Mouse (Mus musculus) stomach, embryonic 14.5 days (tissue): Measurements from ENCODE around the gene Zbtb48. TPM values are rescaled to one million over a fixed set of nuclear protein-coding genes. Genes with fewer than 3 reads are reported as not detected.
A peak's percentile ranks its signal among the peaks of the same experiment; 100 is the strongest.

Experiments
- ATAC-seq: fragments of 200-750 bp; cut with Nextera tagmentation; 2 replicates; pipeline ENCODE4 v1.8.0; 2017; ENCODE audit warnings: low read depth, moderate TSS enrichment; ENCODE audit not compliant: insufficient number of reproducible peaks, insufficient read depth, low FRiP score
- H3K27ac ChIP-seq: fragments of 300-500 bp; sonication (generic); 2 replicates; pipeline ENCODE4 v1.5.1; 2014; ENCODE audit warnings: mild to moderate bottlenecking, low read length, moderate library complexity, mixed read lengths
- H3K27me3 ChIP-seq: fragments of 300-500 bp; sonication (generic); 2 replicates; pipeline ENCODE4 v1.6.1; 2014; ENCODE audit warnings: low read length, control low read depth, mixed read lengths; ENCODE audit not compliant: control insufficient read depth, insufficient read depth
- H3K36me3 ChIP-seq: fragments of 300-500 bp; sonication (generic); 2 replicates; pipeline ENCODE4 v1.6.1; 2014; ENCODE audit warnings: mild to moderate bottlenecking, control low read depth, low read length, moderate library complexity, mixed read lengths; ENCODE audit not compliant: control insufficient read depth, insufficient read depth
- H3K4me1 ChIP-seq: fragments of 300-500 bp; sonication (generic); 2 replicates; pipeline ENCODE4 v1.6.1; 2014; ENCODE audit warnings: low read length, control low read depth, mixed read lengths; ENCODE audit not compliant: control insufficient read depth, insufficient read depth
- H3K4me2 ChIP-seq: fragments of 300-500 bp; sonication (generic); replicated peaks from 2 replicates; pipeline ENCODE4 v1.6.1; 2014; ENCODE audit warnings: low read depth, low read length, control low read depth
- H3K4me3 ChIP-seq: fragments of 300-500 bp; sonication (generic); 2 replicates; pipeline ENCODE4 v1.5.1; 2014; ENCODE audit warnings: low read depth, low read length, control low read depth
- H3K9ac ChIP-seq: fragments of 300-500 bp; sonication (generic); replicated peaks from 2 replicates; pipeline ENCODE4 v1.6.1; 2014; ENCODE audit warnings: low read depth, mild to moderate bottlenecking, control low read depth, low read length, moderate library complexity, mixed read lengths
- H3K9me3 ChIP-seq: fragments of 300-500 bp; sonication (generic); 2 replicates; pipeline ENCODE4 v1.6.1; 2016; ENCODE audit warnings: low read depth, low read length, control low read depth; ENCODE audit not compliant: control insufficient read depth
- WGBS: fragments of 180-500 bp; shearing (Covaris S2); extraction: QIAGEN DNeasy Blood & Tissue Kit; methylation state at CpG from one replicate; pipeline ENCODE4 v1.1.7; 2014; 5-methylcytosine and 5-hydroxymethylcytosine counted together
- polyA plus RNA-seq: library from polyadenylated mRNA; unstranded; fragments of >200 nt; fragmentation: Nextera tagmentation; extraction: Ambion mirVana; gene quantifications from 2 replicates; pipeline ENCODE4 v1.2.1, GENCODE M21; 2014

Zbtb48 gene
- polyA plus RNA-seq, result 18.0 and 21.8 TPM in 2 replicates

- Histone ChIP-seq H3K9me3 (no peaks in the 10 kb centered on the region), H3K4me2 (peak within 1 kb of the TSS; percentile 86), H3K27me3 (no peaks in the 10 kb centered on the region), H3K4me1 (peaks cover 24% of the 10 kb centered on the region), H3K27ac (0 out of 2 replicates have a peak within 1 kb of the TSS, but pooled peaks have one; percentile 56), H3K9ac (peak within 1 kb of the TSS; percentile 59), H3K4me3 (peak within 1 kb of the TSS; percentile 63), H3K36me3 (peaks cover 9% of the 10 kb centered on the region)
- peak; percentile 97 for ATAC-seq
- under 1% methylated on average over 35 of the region's 35 CpGs for WGBS
These were observed at the start of gene Zbtb48 for GRCm38 (mm10) chr4:152027524-152027923. TSS of gene Zbtb48 (minus strand) at chr4:152027671.

GRCm38 (mm10) chr4:152077191-152077590 is 49.7 kb upstream of the Zbtb48 start:
- 85% methylated on average over 9 of the region's 9 CpGs for WGBS
- no peak overlapping the region for H3K9ac ChIP-seq
- H3K4me1 ChIP-seq, result peaks cover 3% of the 10 kb centered on the region; the same call in 1 of the 2 replicates

GRCm38 (mm10) chr4:152074548-152074947 is 47.1 kb upstream of the Zbtb48 start:
- H3K4me3 ChIP-seq, result no peak overlapping the region
- H3K4me1 ChIP-seq, result peaks cover 7% of the 10 kb centered on the region; the same call in 1 of the 2 replicates
- H3K27ac ChIP-seq, result no peak overlapping the region
- no peak overlapping the region for H3K4me2 ChIP-seq
- ATAC-seq, result no peak
- H3K9me3 ChIP-seq, result no peaks in the 10 kb centered on the region
- H3K36me3 ChIP-seq, result no peaks in the 10 kb centered on the region
- H3K27me3 ChIP-seq, result no peaks in the 10 kb centered on the region
- H3K9ac ChIP-seq, result no peak overlapping the region
- WGBS, result 84% methylated on average over 9 of the region's 9 CpGs

More at GRCm38 (mm10) chr4:152077191-152077590, 49.7 kb upstream of the Zbtb48 start:
- Histone ChIP-seq H3K9me3 (no peaks in the 10 kb centered on the region), H3K27ac (no peak overlapping the region), H3K4me2 (no peak overlapping the region), H3K27me3 (no peaks in the 10 kb centered on the region), H3K36me3 (no peaks in the 10 kb centered on the region), H3K4me3 (no peak overlapping the region)
- ATAC-seq, result no peak

- WGBS, result 78% methylated on average over 6 of the region's 6 CpGs
- no peak overlapping the region for H3K27ac ChIP-seq
- H3K27me3 ChIP-seq, result no peaks in the 10 kb centered on the region
- peaks cover 7% of the 10 kb centered on the region; the same call in 1 of the 2 replicates for H3K4me1 ChIP-seq
- H3K4me2 ChIP-seq, result no peak overlapping the region
- no peaks in the 10 kb centered on the region for H3K36me3 ChIP-seq
- no peaks in the 10 kb centered on the region for H3K9me3 ChIP-seq
- H3K9ac ChIP-seq, result no peak overlapping the region
- no peak for ATAC-seq
- no peak overlapping the region for H3K4me3 ChIP-seq
These were observed 46.2 kb upstream of the Zbtb48 start for GRCm38 (mm10) chr4:152073715-152074114.

GRCm38 (mm10) chr4:152072655-152073054 is 45.2 kb upstream of the Zbtb48 start:
- no peak overlapping the region for H3K9ac ChIP-seq
- 76% methylated on average over 10 of the region's 10 CpGs for WGBS

GRCm38 (mm10) chr4:152072121-152072601 is 44.7 kb upstream of the Zbtb48 start, which contains the start of gene Plekhg5:
TSS of gene Plekhg5 (plus strand) at chr4:152072498.
- H3K27ac ChIP-seq, result no peak within 1 kb of the TSS
- H3K9ac ChIP-seq, result no peak within 1 kb of the TSS
- no peak within 1 kb of the TSS for H3K4me2 ChIP-seq
- H3K4me1 ChIP-seq, result peaks cover 7% of the 10 kb centered on the region; the same call in 1 of the 2 replicates
- no peak within 1 kb of the TSS for H3K4me3 ChIP-seq
- WGBS, result 63% methylated on average over 10 of the region's 10 CpGs
- H3K36me3 ChIP-seq, result no peaks in the 10 kb centered on the region
- ATAC-seq, result no peak
- H3K27me3 ChIP-seq, result no peaks in the 10 kb centered on the region
- H3K9me3 ChIP-seq, result no peaks in the 10 kb centered on the region

More at GRCm38 (mm10) chr4:152072655-152073054, 45.2 kb upstream of the Zbtb48 start:
- Histone ChIP-seq H3K4me3 (no peak overlapping the region), H3K9me3 (no peaks in the 10 kb centered on the region), H3K4me1 (peaks cover 7% of the 10 kb centered on the region; the same call in 1 of the 2 replicates), H3K27ac (no peak overlapping the region), H3K36me3 (no peaks in the 10 kb centered on the region), H3K27me3 (no peaks in the 10 kb centered on the region), H3K4me2 (no peak overlapping the region)
- no peak for ATAC-seq

GRCm38 (mm10) chr4:152070494-152071396 is 43.3 kb upstream of the Zbtb48 start:
- Histone ChIP-seq H3K9ac (no peak overlapping the region), H3K27ac (no peak overlapping the region), H3K27me3 (no peaks in the 10 kb centered on the region), H3K4me2 (no peak overlapping the region), H3K4me1 (peaks cover 7% of the 10 kb centered on the region; the same call in 1 of the 2 replicates), H3K4me3 (no peak overlapping the region), H3K36me3 (no peaks in the 10 kb centered on the region), H3K9me3 (no peaks in the 10 kb centered on the region)
- ATAC-seq, result no peak
- 73% methylated on average over 11 of the region's 11 CpGs for WGBS

GRCm38 (mm10) chr4:152069245-152069644 is 41.8 kb upstream of the Zbtb48 start:
- no peaks in the 10 kb centered on the region for H3K27me3 ChIP-seq
- H3K4me3 ChIP-seq, result no peak overlapping the region
- no peak overlapping the region for H3K9ac ChIP-seq
- H3K27ac ChIP-seq, result no peak overlapping the region
- no peaks in the 10 kb centered on the region for H3K36me3 ChIP-seq
- 87% methylated on average over 3 of the region's 3 CpGs for WGBS
- H3K4me1 ChIP-seq, result peaks cover 7% of the 10 kb centered on the region; the same call in 1 of the 2 replicates
- no peak for ATAC-seq
- H3K4me2 ChIP-seq, result no peak overlapping the region
- H3K9me3 ChIP-seq, result no peaks in the 10 kb centered on the region
